10 mouse cellular contexts compared by ENCODE assay signal in the genomic region with DNA sequence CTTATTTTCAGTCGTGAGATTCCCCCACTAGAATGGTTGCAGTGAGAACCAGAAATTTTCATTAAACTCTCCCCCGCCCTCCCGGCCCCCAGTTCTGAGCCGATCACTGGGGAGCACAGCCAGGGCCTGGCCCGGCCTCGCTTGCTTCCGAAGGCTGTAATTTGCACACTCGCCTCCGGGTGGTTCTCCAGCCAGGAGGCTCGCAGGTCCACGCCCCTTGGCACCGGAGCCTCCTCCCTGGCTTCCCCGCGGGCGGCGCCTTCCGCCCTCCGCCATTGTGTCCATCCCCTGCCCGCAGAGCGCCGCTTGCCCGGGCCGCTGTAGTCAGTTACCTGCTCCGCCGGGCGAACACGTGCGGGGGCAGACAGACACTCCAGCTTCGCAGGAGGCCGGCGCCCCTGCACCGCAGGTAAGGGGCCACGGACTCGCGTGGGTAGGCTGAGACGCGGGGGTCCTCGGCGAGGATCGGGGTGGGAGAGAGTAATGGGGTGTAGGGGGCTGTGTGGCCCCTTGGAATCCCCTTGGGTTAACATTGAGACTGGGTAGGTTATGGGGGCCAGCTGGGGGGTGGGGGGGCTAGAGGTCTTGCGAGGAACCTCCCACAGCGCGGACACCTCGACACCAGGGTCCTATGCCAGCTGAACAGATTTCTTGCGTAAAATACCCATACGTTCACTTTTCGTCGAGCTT. TPM values are rescaled to one million over a fixed set of nuclear protein-coding genes. Genes with fewer than 3 reads are reported as not detected.
DNase-seq lines count a peak whose midpoint lies in the region; ATAC-seq and TF ChIP-seq lines count a peak whose summit lies in the region.
"Not testable (repeated sequence)": the region's sequence is repeated elsewhere in the genome, so short reads cannot be mapped to it uniquely, and the experiment has no call there.
"Had no signal": no experiment of that assay in that cellular context is flagged by ENCODE, and none has a peak within 500 bp of the region (broad histone marks: within the 10 kb centered on the region; RNA-seq: fewer than 3 reads in every experiment).

TSS of gene Raet1e (plus strand) at position 260 of the 690 bp plus-strand sequence.
TSS of gene H60b (plus strand) at position 277 of the 690 bp plus-strand sequence.

- intact Hi-C loops in heart, postnatal 36 days (cut with DNase I), result loop anchor here (5.0 kb wide), 2 partner anchors 101 to 861 kb away; partner anchors contain the start of gene Hbs1l

- WGBS in forebrain, embryonic 14.5 days, result 0% methylated on average over 48 of the region's 48 CpGs
- WGBS in kidney, embryonic 15.5 days, result 2% methylated on average over 44 of the region's 48 CpGs
- WGBS in liver, embryonic 15.5 days (ENCODE audit: insufficient replicate concordance), result 2% methylated on average over 48 of the region's 48 CpGs
- WGBS in midbrain, embryonic 13.5 days, result under 1% methylated on average over 46 of the region's 48 CpGs

- not testable (repeated sequence) for H3K27ac ChIP-seq in bone marrow macrophage, adult 2 months (ENCODE audit: insufficient read depth, low read depth, low read length); forebrain, embryonic 14.5 days (ENCODE audit: low read depth, low read length); kidney, embryonic 15.5 days; liver, embryonic 15.5 days (replicated peaks); midbrain, embryonic 13.5 days

- peak; percentile 65 for ATAC-seq in forebrain, embryonic 14.5 days
- peak; percentile 85 for ATAC-seq in kidney, embryonic 15.5 days (replicated peaks; ENCODE audit: low FRiP score)
- ATAC-seq in liver, embryonic 15.5 days (ENCODE audit: insufficient read depth), result not testable (repeated sequence)
- peak; percentile 75 for ATAC-seq in midbrain, embryonic 13.5 days

- TF ChIP-seq POLR2A in bone marrow macrophage, adult 2 months (IDR thresholded peaks at IDR 0.05; ENCODE audit: borderline replicate concordance, low read depth, low read length), result not testable (repeated sequence)

- H3K4me2 ChIP-seq in forebrain, embryonic 14.5 days (ENCODE audit: low read length), result peak within 1 kb of the TSS; percentile 47
- H3K4me2 ChIP-seq in kidney, embryonic 15.5 days, result peak within 1 kb of the TSS; percentile 75
- H3K4me2 ChIP-seq in liver, embryonic 15.5 days, result peak within 1 kb of the TSS; percentile 48
- H3K4me2 ChIP-seq in midbrain, embryonic 13.5 days (replicated peaks), result peak within 1 kb of the TSS; percentile 61

- DNase-seq in forebrain, embryonic 14.5 days (ENCODE audit: low spot score), result peak; percentile 57
- DNase-seq in heart, postnatal 36 days, result peak; percentile 44 to 47
- DNase-seq in spleen, postnatal 4 days (ENCODE audit: low spot score in 2 of 2), result peak; percentile 39 to 66

- H3K36me3 ChIP-seq in C2C12 (ENCODE audit: control insufficient read depth, insufficient read depth); forebrain, embryonic 14.5 days (ENCODE audit: control insufficient read depth, insufficient read depth, low read length); kidney, embryonic 15.5 days; liver, embryonic 15.5 days (replicated peaks); midbrain, embryonic 13.5 days: not testable (repeated sequence)

- not testable (repeated sequence) for H3K79me2 ChIP-seq in C2C12 (ENCODE audit: control insufficient read depth, insufficient read depth)

- not testable (repeated sequence) for H3K4me1 ChIP-seq in bone marrow macrophage, adult 2 months (ENCODE audit: control insufficient read depth, insufficient read depth, low read length); forebrain, embryonic 14.5 days (ENCODE audit: control insufficient read depth, insufficient read depth, low read length); liver, embryonic 15.5 days (replicated peaks)
- H3K4me1 ChIP-seq in kidney, embryonic 15.5 days, result peaks cover 24% of the 10 kb centered on the region
- H3K4me1 ChIP-seq in midbrain, embryonic 13.5 days (replicated peaks), result peaks cover 16% of the 10 kb centered on the region

- TF ChIP-seq CTCF in C2C12 (IDR thresholded peaks at IDR 0.05; ENCODE audit: control insufficient read depth, insufficient read depth, insufficient read length); bone marrow macrophage, adult 2 months (IDR thresholded peaks at IDR 0.05; ENCODE audit: low read depth, low read length): not testable (repeated sequence)

- peaks cover 11% of the 10 kb centered on the region for H3K27me3 ChIP-seq in C2C12 (ENCODE audit: control insufficient read depth, insufficient read depth, insufficient read length)
- peaks cover 58% of the 10 kb centered on the region for H3K27me3 ChIP-seq in forebrain, embryonic 14.5 days (replicated peaks; ENCODE audit: control insufficient read depth, insufficient read depth, low read length)
- H3K27me3 ChIP-seq in kidney, embryonic 15.5 days, result peaks cover 87% of the 10 kb centered on the region
- peaks cover 84% of the 10 kb centered on the region for H3K27me3 ChIP-seq in liver, embryonic 15.5 days
- H3K27me3 ChIP-seq in midbrain, embryonic 13.5 days, result peaks cover 82% of the 10 kb centered on the region

- H3K4me3 ChIP-seq in C2C12 (ENCODE audit: insufficient read depth, poor library complexity, severe bottlenecking), result peak within 1 kb of the TSS; percentile 37
- H3K4me3 ChIP-seq in bone marrow macrophage, adult 2 months (ENCODE audit: insufficient read depth, low read length), result peak within 1 kb of the TSS; percentile 56
- H3K4me3 ChIP-seq in forebrain, embryonic 14.5 days (ENCODE audit: low read depth, low read length), result peak within 1 kb of the TSS; percentile 26
- H3K4me3 ChIP-seq in kidney, embryonic 15.5 days (replicated peaks), result peak within 1 kb of the TSS; percentile 48
- H3K4me3 ChIP-seq in liver, embryonic 15.5 days (replicated peaks), result peak within 1 kb of the TSS; percentile 34; the same call in 1 of the 2 replicates
- H3K4me3 ChIP-seq in midbrain, embryonic 13.5 days (replicated peaks), result peak within 1 kb of the TSS; percentile 38

- H3ac ChIP-seq in C2C12 (ENCODE audit: control insufficient read depth, insufficient read length, low read depth), result peak within 1 kb of the TSS; percentile 56

- H3K9me3 ChIP-seq in forebrain, embryonic 14.5 days (replicated peaks; ENCODE audit: control insufficient read depth, low read length); kidney, embryonic 15.5 days (replicated peaks); liver, embryonic 15.5 days (replicated peaks); midbrain, embryonic 13.5 days: not testable (repeated sequence)

- H3K9ac ChIP-seq in forebrain, embryonic 14.5 days (ENCODE audit: low read length); kidney, embryonic 15.5 days; liver, embryonic 15.5 days: not testable (repeated sequence)
- peak within 1 kb of the TSS; percentile 44; the same call in 1 of the 2 replicates for H3K9ac ChIP-seq in midbrain, embryonic 13.5 days (replicated peaks)

- not testable (repeated sequence) for H3K79me3 ChIP-seq in C2C12 (ENCODE audit: low read depth)

RNA-seq across cellular contexts. Expression of gene Raet1e, which starts in this region (rescaled TPM):
- polyA plus RNA-seq in C2C12 (2012; fragmentation: generic; extraction: Trizol), result 15.0 TPM
- 6.0 and 6.3 TPM in 2 replicates for polyA plus RNA-seq in bone marrow macrophage, adult 2 months (2012; ENCODE audit: insufficient read depth, insufficient read length, missing spikeins)
- 0.42 and 1.7 TPM in 2 replicates for polyA plus RNA-seq in forebrain, embryonic 14.5 days (2014; fragmentation: Nextera tagmentation; extraction: Ambion mirVana)
- not detected for total RNA-seq in heart, postnatal 36 days (2021)
- 11.7 and 12.7 TPM in 2 replicates for polyA plus RNA-seq in kidney, embryonic 15.5 days (2015; fragmentation: Nextera tagmentation; extraction: Ambion mirVana)
- polyA plus RNA-seq in liver, embryonic 15.5 days (2015; fragmentation: Nextera tagmentation; extraction: Ambion mirVana), result 2.3 and 2.6 TPM in 2 replicates
- 2.3 and 2.7 TPM in 2 replicates for polyA plus RNA-seq in midbrain, embryonic 13.5 days (2015; fragmentation: Nextera tagmentation; extraction: Ambion mirVana)

RNA-seq across cellular contexts. Expression of gene H60b, which starts in this region (rescaled TPM):
- polyA plus RNA-seq in C2C12 (2012; fragmentation: generic; extraction: Trizol), result 0.32 TPM
- polyA plus RNA-seq in bone marrow macrophage, adult 2 months (2012; ENCODE audit: insufficient read depth, insufficient read length, missing spikeins), result not detected in 2 replicates
- 0.32 TPM in 1 of 2 replicates, not detected in the other for polyA plus RNA-seq in forebrain, embryonic 14.5 days (2014; fragmentation: Nextera tagmentation; extraction: Ambion mirVana)
- not detected for total RNA-seq in heart, postnatal 36 days (2021)
- polyA plus RNA-seq in kidney, embryonic 15.5 days (2015; fragmentation: Nextera tagmentation; extraction: Ambion mirVana), result 1.1 and 1.2 TPM in 2 replicates
- 0.36 TPM in 1 of 2 replicates, not detected in the other for polyA plus RNA-seq in liver, embryonic 15.5 days (2015; fragmentation: Nextera tagmentation; extraction: Ambion mirVana)
- 1.4 and 1.5 TPM in 2 replicates for polyA plus RNA-seq in midbrain, embryonic 13.5 days (2015; fragmentation: Nextera tagmentation; extraction: Ambion mirVana)
- polyA plus RNA-seq: G1E; testis, adult 2 months had no signal

Comparison
In these comparisons a context has a peak if more than half of its experiments do, and no peak if none do; other contexts are left out.
1. Peak in DNase-seq in heart, postnatal 36 days; RNA of the genes that start here not detected or under 1 TPM.